Mouse (Mus musculus) hindbrain, embryonic 14.5 days (tissue): ENCODE results near the gene Ring1. TPM values are rescaled to one million over a fixed set of nuclear protein-coding genes. Genes with fewer than 3 reads are reported as not detected.
A peak's percentile ranks its signal among the peaks of the same experiment; 100 is the strongest.

Experiments used
- microRNA counts: library from miRNA; unstranded; fragments of <30 nt; microRNA quantifications from one replicate; lab custom pipeline; 2016
- microRNA-seq: library from miRNA; unstranded; fragments of <30 nt; microRNA quantifications from one replicate; pipeline ENCODE4, GENCODE M21; 2016
- polyA plus RNA-seq: library from polyadenylated mRNA; unstranded; fragments of >200 nt; fragmentation: Nextera tagmentation; extraction: Ambion mirVana; gene quantifications from 2 replicates; pipeline ENCODE4 v1.2.1, GENCODE M21; 2014

Gene Ring1
- polyA plus RNA-seq, 1 experiment from 2014 or later: 7.8 TPM

MicroRNAs encoded within 50 kb of the gene (microRNA counts, 519-probe panel; counts per million panel counts)
- 5,188 counts per million, percentile 61 among the panel's probes with 10 or more counts for microRNA mmu-miR-219 (lab: Ali Mortazavi, UCI)

Small RNA genes within 50 kb of the gene (microRNA-seq; reads per million reads assigned to microRNA genes)
- not detected for gene Mir219a-1
- gene Mir219c: not detected

Other genes starting within 250 kb of the Ring1 start
- 19.1 and 25.1 TPM in 2 replicates for gene Angptl4, start 242.8 kb downstream of the Ring1 start, polyA plus RNA-seq
- 44.7 and 47.7 TPM in 2 replicates for gene Kank3, start 214.2 kb downstream of the Ring1 start, polyA plus RNA-seq
- 580 and 749 TPM in 2 replicates for gene Rps28, start 200.1 kb downstream of the Ring1 start, polyA plus RNA-seq
- 487 and 568 TPM in 2 replicates for gene Ndufa7, start 200.1 kb downstream of the Ring1 start, polyA plus RNA-seq
- gene Cd320, start 181.6 kb downstream of the Ring1 start, polyA plus RNA-seq: 57.5 and 59.6 TPM in 2 replicates
- gene Gm7029, start 150.8 kb downstream of the Ring1 start, polyA plus RNA-seq: not detected in 2 replicates
- 1.7 and 1.8 TPM in 2 replicates for gene Kifc1, start 134.0 kb downstream of the Ring1 start, polyA plus RNA-seq
- gene Platr17, start 119.5 kb downstream of the Ring1 start, polyA plus RNA-seq: 0.59 TPM in 1 of 2 replicates, not detected in the other
- gene Daxx, start 115.3 kb downstream of the Ring1 start, polyA plus RNA-seq: 39.2 and 43.2 TPM in 2 replicates
- 24.9 and 29.6 TPM in 2 replicates for gene Tapbp, start 108.8 kb downstream of the Ring1 start, polyA plus RNA-seq
- 10.4 and 11.4 TPM in 2 replicates for gene Zbtb22, start 108.8 kb downstream of the Ring1 start, polyA plus RNA-seq
- gene Rgl2, start 95.1 kb downstream of the Ring1 start, polyA plus RNA-seq: 47.7 and 49.2 TPM in 2 replicates
- gene Pfdn6, start 84.3 kb downstream of the Ring1 start, polyA plus RNA-seq: 157 and 161 TPM in 2 replicates
- 15.6 and 19.5 TPM in 2 replicates for gene Wdr46, start 84.0 kb downstream of the Ring1 start, polyA plus RNA-seq
- gene B3galt4, start 73.2 kb downstream of the Ring1 start, polyA plus RNA-seq: 7.8 and 9.2 TPM in 2 replicates
- gene Vps52, start 68.9 kb downstream of the Ring1 start, polyA plus RNA-seq: 56.0 and 56.6 TPM in 2 replicates
- 804 and 966 TPM in 2 replicates for gene Rps18, start 68.7 kb downstream of the Ring1 start, polyA plus RNA-seq
- gene H2-K1, start 24.3 kb downstream of the Ring1 start, polyA plus RNA-seq: 12.5 and 16.5 TPM in 2 replicates
- gene H2-Ke6, start 3.4 kb upstream of the Ring1 start, polyA plus RNA-seq: 64.3 and 67.3 TPM in 2 replicates
- 87.1 and 97.0 TPM in 2 replicates for gene Slc39a7, start 7.0 kb upstream of the Ring1 start, polyA plus RNA-seq
- gene Rxrb, start 7.1 kb upstream of the Ring1 start, polyA plus RNA-seq: 32.2 and 34.5 TPM in 2 replicates
- gene Col11a2, start 14.8 kb upstream of the Ring1 start, polyA plus RNA-seq: 2.7 and 3.4 TPM in 2 replicates
- gene H2-Oa, start 67.7 kb upstream of the Ring1 start, polyA plus RNA-seq: 0.29 TPM in 1 of 2 replicates, not detected in the other
- gene H2-DMa, start 94.9 kb upstream of the Ring1 start, polyA plus RNA-seq: 19.2 and 20.2 TPM in 2 replicates
- gene Brd2, start 98.0 kb upstream of the Ring1 start, polyA plus RNA-seq: 133 and 136 TPM in 2 replicates
- gene H2-DMb2, start 118.6 kb upstream of the Ring1 start, polyA plus RNA-seq: 0.16 TPM in 1 of 2 replicates, not detected in the other
- 0.72 and 0.76 TPM in 2 replicates for gene H2-DMb1, start 128.4 kb upstream of the Ring1 start, polyA plus RNA-seq
- gene Tap1, start 162.9 kb upstream of the Ring1 start, polyA plus RNA-seq: 2.2 and 2.6 TPM in 2 replicates
- gene Psmb9, start 163.1 kb upstream of the Ring1 start, polyA plus RNA-seq: 0.95 and 1.2 TPM in 2 replicates
- 3.6 and 3.8 TPM in 2 replicates for gene Psmb8, start 173.0 kb upstream of the Ring1 start, polyA plus RNA-seq
- gene Tap2, start 178.8 kb upstream of the Ring1 start, polyA plus RNA-seq: 0.72 and 1.6 TPM in 2 replicates
- not detected in 2 replicates for gene H2-Ob, start 214.2 kb upstream of the Ring1 start, polyA plus RNA-seq
- gene H2-Ab1, start 233.0 kb upstream of the Ring1 start, polyA plus RNA-seq: 0.80 and 1.8 TPM in 2 replicates